Mouse (Mus musculus) erythroblast, embryonic 14.5 days (primary cell): Measurements from ENCODE around the gene Rreb1. TPM values are rescaled to one million over a fixed set of nuclear protein-coding genes. Genes with fewer than 3 reads are reported as not detected.

Experiments used
- H3K27me3 ChIP-seq: 2 replicates; pipeline ENCODE4 v1.6.1; 2012; ENCODE audit warnings: inconsistent platforms; ENCODE audit not compliant: control insufficient read depth
- H3K36me3 ChIP-seq: 2 replicates; pipeline ENCODE4 v1.6.1; 2012; ENCODE audit warnings: mild to moderate bottlenecking, inconsistent platforms; ENCODE audit not compliant: control insufficient read depth
- H3K4me1 ChIP-seq: 2 replicates; pipeline ENCODE4 v1.6.1; 2012; ENCODE audit warnings: inconsistent platforms; ENCODE audit not compliant: control insufficient read depth
- H3K4me3 ChIP-seq: replicated peaks from 2 replicates; pipeline ENCODE3; 2012; ENCODE audit warnings: moderate library complexity, mild to moderate bottlenecking, inconsistent platforms
- H3K9me3 ChIP-seq: 2 replicates; pipeline ENCODE4 v1.6.1; 2012; ENCODE audit warnings: low read length, inconsistent platforms, mixed read lengths; ENCODE audit not compliant: control insufficient read depth
- GATA1 ChIP-seq: IDR thresholded peaks from 2 replicates; pipeline ENCODE4 v1.6.1; 2012; ENCODE audit warnings: low read length, inconsistent platforms, mixed read lengths
- TAL1 ChIP-seq: IDR thresholded peaks from 3 replicates; pipeline ENCODE4 v1.6.1; 2012; ENCODE audit warnings: low read length, inconsistent platforms, mixed read lengths
- polyA plus RNA-seq: library from polyadenylated mRNA; stranded (reverse); fragments of >175 nt; gene quantifications from 2 replicates; pipeline ENCODE4 v1.2.3, GENCODE M21; 2012

Gene Rreb1
- polyA plus RNA-seq, 1 experiment, result 0.60 TPM

DNA sequence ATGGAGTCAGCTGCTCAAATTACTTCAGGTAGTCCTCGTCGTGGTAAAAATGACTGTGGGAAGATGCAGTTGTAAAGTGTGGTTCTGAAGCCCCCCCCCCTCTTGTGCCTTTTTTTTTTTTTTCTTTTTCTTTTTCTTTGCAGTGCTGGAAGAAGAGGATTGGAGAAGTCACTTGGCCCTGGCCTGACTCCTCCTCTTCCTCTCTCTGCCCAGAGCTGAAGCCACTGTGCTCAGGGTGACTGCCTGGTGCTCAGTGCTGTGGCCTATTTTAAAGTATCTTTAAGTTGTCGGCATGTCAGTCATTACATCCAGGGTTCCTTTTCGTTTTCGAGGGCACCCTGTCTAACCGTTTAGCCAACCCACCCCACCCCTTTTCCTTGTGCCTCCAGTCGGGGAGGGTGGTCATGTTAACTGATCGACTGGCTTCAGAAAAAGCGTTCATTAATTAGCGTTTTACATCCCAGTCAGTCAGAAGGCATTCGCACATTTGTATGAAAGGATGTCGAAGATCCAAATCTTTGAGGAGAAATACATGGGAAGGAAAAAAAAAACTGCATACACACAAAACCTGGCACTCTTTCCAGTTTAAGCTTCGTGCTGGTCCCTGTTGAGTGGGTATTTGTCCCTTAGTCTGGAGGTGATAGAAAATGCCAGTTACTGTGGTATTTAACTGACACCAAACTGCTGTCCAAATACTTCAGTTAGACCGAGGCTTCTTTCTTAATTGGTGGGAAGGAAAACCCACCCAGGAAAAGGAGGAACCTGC is 76.4 kb downstream of the Rreb1 start:
- H3K36me3 ChIP-seq, result no peaks in the 10 kb centered on the region
- H3K27me3 ChIP-seq, result no peaks in the 10 kb centered on the region
- H3K4me1 ChIP-seq, result peaks cover 84% of the 10 kb centered on the region
- H3K9me3 ChIP-seq, result no peaks in the 10 kb centered on the region
- H3K4me3 ChIP-seq, result peak overlapping the region; percentile 71
- TF ChIP-seq TAL1 (no peak), GATA1 (no peak)

- TF ChIP-seq TAL1 (no peak), GATA1 (no peak)
- Histone ChIP-seq H3K4me1 (peaks cover 90% of the 10 kb centered on the region), H3K4me3 (peak overlapping the region; percentile 71), H3K27me3 (no peaks in the 10 kb centered on the region), H3K36me3 (no peaks in the 10 kb centered on the region), H3K9me3 (no peaks in the 10 kb centered on the region)
Measured at GRCm38 (mm10) chr13:37855221-37855757, 77.1 kb downstream of the Rreb1 start.

DNA sequence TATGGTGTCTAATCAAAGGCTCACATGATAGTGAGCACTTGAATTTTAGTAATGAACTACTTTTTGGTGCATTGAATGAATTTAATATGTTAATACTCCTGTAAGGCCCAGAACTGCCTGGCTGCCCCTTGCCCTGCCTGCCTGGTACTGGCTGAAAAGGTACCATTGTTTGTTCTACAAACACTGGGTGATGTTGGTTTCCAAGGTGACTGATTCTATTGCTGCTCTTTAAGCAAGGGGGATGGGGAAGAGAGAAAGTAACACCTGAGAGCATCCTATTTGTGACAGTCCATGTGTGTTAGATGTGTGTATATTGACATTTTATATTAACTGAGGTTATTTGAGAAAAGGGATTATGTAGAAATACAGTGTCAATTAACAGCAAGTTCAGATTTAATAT is 77.6 kb downstream of the Rreb1 start:
- Histone ChIP-seq H3K36me3 (no peaks in the 10 kb centered on the region), H3K4me1 (peaks cover 95% of the 10 kb centered on the region), H3K9me3 (no peaks in the 10 kb centered on the region), H3K4me3 (no peak overlapping the region), H3K27me3 (no peaks in the 10 kb centered on the region)
- no peak for TF ChIP-seq TAL1
- no peak for TF ChIP-seq GATA1

DNA sequence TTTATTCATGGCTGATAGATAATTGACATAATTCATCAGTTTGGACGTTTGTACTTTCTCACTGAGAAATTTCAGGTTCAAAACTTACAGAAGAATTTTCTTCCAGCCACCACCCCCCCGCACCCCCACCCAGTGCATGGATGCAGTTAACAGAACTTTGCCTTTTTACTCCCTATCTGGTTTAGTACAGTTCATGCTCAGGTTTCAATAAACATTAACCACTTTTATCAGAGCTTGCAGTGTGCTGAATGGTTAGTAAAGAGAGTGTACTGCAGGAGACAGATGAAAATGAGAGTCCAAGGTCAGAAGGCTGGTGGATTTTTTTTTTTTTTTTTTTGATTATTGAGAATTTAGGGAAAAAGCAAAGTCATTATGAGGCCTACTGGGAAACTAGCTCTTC is 78.3 kb downstream of the Rreb1 start:
- peaks cover 5% of the 10 kb centered on the region for H3K36me3 ChIP-seq
- peaks cover 96% of the 10 kb centered on the region for H3K4me1 ChIP-seq
- no peak for TF ChIP-seq GATA1
- TF ChIP-seq TAL1, result no peak

GRCm38 (mm10) chr13:37857284-37858065 is 79.3 kb downstream of the Rreb1 start:
- Histone ChIP-seq H3K9me3 (no peaks in the 10 kb centered on the region), H3K4me3 (peak overlapping the region; percentile 83), H3K4me1 (peaks cover 96% of the 10 kb centered on the region), H3K36me3 (peaks cover 13% of the 10 kb centered on the region), H3K27me3 (no peaks in the 10 kb centered on the region)
- TF ChIP-seq GATA1, result no peak
- no peak for TF ChIP-seq TAL1

More for the DNA sequence above, 78.3 kb downstream of the Rreb1 start:
- Histone ChIP-seq H3K4me3 (peak overlapping the region; percentile 83), H3K27me3 (no peaks in the 10 kb centered on the region), H3K9me3 (no peaks in the 10 kb centered on the region)

DNA sequence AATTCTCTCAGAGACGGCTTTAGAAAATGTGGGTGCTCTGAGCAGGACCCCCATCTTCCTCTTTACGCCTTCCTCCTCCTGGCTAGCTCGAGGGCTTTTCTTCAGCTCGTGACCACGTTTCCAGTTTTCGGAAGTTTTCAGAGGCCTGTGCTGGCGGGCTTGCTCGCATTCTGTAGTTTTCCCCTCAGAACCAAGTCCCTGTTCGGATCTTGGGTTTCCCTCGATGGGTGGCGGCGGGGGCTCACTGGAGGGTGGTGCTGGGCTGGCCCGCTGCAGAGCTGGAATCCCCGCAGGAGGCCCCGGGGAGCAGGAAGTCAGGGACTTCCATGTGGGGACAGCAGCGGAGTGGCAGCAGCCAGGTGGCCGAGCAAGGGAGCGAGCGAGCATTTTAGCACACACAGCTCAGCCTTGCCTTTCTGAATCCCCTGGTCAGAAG is 79.9 kb downstream of the Rreb1 start:
- Histone ChIP-seq H3K27me3 (no peaks in the 10 kb centered on the region), H3K9me3 (no peaks in the 10 kb centered on the region), H3K4me1 (peaks cover 96% of the 10 kb centered on the region), H3K4me3 (peak overlapping the region; percentile 83), H3K36me3 (peaks cover 13% of the 10 kb centered on the region)
- TF ChIP-seq GATA1 (no peak), TAL1 (no peak)

GRCm38 (mm10) chr13:37858508-37858907 is 80.3 kb downstream of the Rreb1 start:
- H3K27me3 ChIP-seq, result no peaks in the 10 kb centered on the region
- H3K36me3 ChIP-seq, result peaks cover 13% of the 10 kb centered on the region
- H3K9me3 ChIP-seq, result no peaks in the 10 kb centered on the region
- no peak for TF ChIP-seq GATA1
- TF ChIP-seq TAL1, result no peak
- H3K4me1 ChIP-seq, result peaks cover 97% of the 10 kb centered on the region
- peak overlapping the region; percentile 83 for H3K4me3 ChIP-seq

DNA sequence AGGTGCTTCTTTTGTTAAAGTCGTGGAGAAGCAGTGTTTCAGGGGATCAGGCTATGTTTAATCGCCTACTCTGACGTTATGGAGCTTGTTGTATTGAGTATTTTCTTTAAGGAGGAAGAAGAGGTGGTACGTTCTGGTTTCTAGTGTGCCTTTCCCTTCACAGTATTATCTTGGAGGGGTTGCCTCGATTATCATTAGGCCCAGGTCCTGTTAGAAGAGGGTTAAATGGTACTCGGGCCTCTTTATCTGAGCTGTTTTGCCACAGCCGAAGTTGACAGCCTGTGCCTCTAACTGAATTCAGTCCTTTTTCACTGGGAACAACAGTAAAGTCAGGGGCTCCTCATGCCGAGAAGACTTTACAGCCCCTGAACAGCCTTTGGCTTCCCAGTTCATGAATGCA is 81.6 kb downstream of the Rreb1 start:
- Histone ChIP-seq H3K4me1 (peaks cover 97% of the 10 kb centered on the region), H3K4me3 (peak overlapping the region; percentile 55), H3K36me3 (peaks cover 20% of the 10 kb centered on the region), H3K27me3 (no peaks in the 10 kb centered on the region), H3K9me3 (0 out of 2 replicates have a peak, but pooled peaks cover 2% of the 10 kb centered on the region)
- TF ChIP-seq GATA1 (no peak), TAL1 (no peak)

GRCm38 (mm10) chr13:37860204-37860603 is 82.0 kb downstream of the Rreb1 start:
- Histone ChIP-seq H3K4me3 (peak overlapping the region; percentile 55), H3K36me3 (peaks cover 20% of the 10 kb centered on the region), H3K9me3 (0 out of 2 replicates have a peak, but pooled peaks cover 2% of the 10 kb centered on the region), H3K27me3 (no peaks in the 10 kb centered on the region), H3K4me1 (peaks cover 97% of the 10 kb centered on the region)
- TF ChIP-seq GATA1, result no peak
- TF ChIP-seq TAL1, result no peak
